Mouse (Mus musculus) forebrain, embryonic 10.5 days (tissue): ENCODE results near the gene Amn. TPM values are rescaled to one million over a fixed set of nuclear protein-coding genes. Genes with fewer than 3 reads are reported as not detected.

Experiments used
- DNase-seq: peaks from one replicate; pipeline ENCODE4 v3.0.0-alpha.2; 2017; ENCODE audit warnings: low spot score; ENCODE audit errors: extremely low spot score
- H3K27ac ChIP-seq: fragments of 300-500 bp; sonication (generic); 2 replicates; pipeline ENCODE4 v1.5.1; 2016; ENCODE audit warnings: mild to moderate bottlenecking
- H3K27me3 ChIP-seq: fragments of 300-500 bp; sonication (generic); 2 replicates; pipeline ENCODE4 v1.6.1; 2016; ENCODE audit warnings: mild to moderate bottlenecking; ENCODE audit not compliant: poor library complexity, severe bottlenecking
- H3K36me3 ChIP-seq: fragments of 300-500 bp; sonication (generic); replicated peaks from 2 replicates; pipeline ENCODE4 v1.6.1; 2016; ENCODE audit warnings: mild to moderate bottlenecking, moderate library complexity
- H3K4me1 ChIP-seq: fragments of 300-500 bp; sonication (generic); 2 replicates; pipeline ENCODE4 v1.6.1; 2016
- H3K4me3 ChIP-seq: fragments of 300-500 bp; sonication (generic); 2 replicates; pipeline ENCODE4 v1.5.1; 2016; ENCODE audit warnings: mild to moderate bottlenecking, moderate library complexity
- H3K9me3 ChIP-seq: fragments of 300-500 bp; sonication (generic); 2 replicates; pipeline ENCODE4 v1.6.1; 2016; ENCODE audit warnings: mild to moderate bottlenecking, moderate library complexity
- WGBS: fragments of 180-500 bp; shearing (Covaris S2); methylation state at CpG from one replicate; pipeline ENCODE4 v1.1.7; 2016; 5-methylcytosine and 5-hydroxymethylcytosine counted together
- polyA plus RNA-seq: library from polyadenylated mRNA; unstranded; fragments of >200 nt; fragmentation: Nextera tagmentation; extraction: Ambion mirVana; gene quantifications from 2 replicates; pipeline ENCODE4 v1.2.1, GENCODE M21; 2016

The Amn gene
- polyA plus RNA-seq, 1 experiment from 2014 or later, result 0.45 TPM

- Histone ChIP-seq H3K4me3 (no peak overlapping the region), H3K27ac (no peak overlapping the region), H3K27me3 (no peaks in the 10 kb centered on the region), H3K4me1 (no peaks in the 10 kb centered on the region), H3K9me3 (no peaks in the 10 kb centered on the region), H3K36me3 (peaks cover 98% of the 10 kb centered on the region)
- no peak for DNase-seq
- 91% methylated on average over 12 of the region's 12 CpGs for WGBS
These were observed 38.4 kb downstream of the Amn start for GRCm38 (mm10) chr12:111309256-111309655.

GRCm38 (mm10) chr12:111309931-111310330 lies 39.0 kb downstream of the Amn start:
- no peaks in the 10 kb centered on the region for H3K9me3 ChIP-seq
- no peaks in the 10 kb centered on the region for H3K4me1 ChIP-seq
- 88% methylated on average over 14 of the region's 14 CpGs for WGBS
- DNase-seq, result no peak
- no peaks in the 10 kb centered on the region for H3K27me3 ChIP-seq
- H3K4me3 ChIP-seq, result no peak overlapping the region
- no peak overlapping the region for H3K27ac ChIP-seq
- peaks cover 98% of the 10 kb centered on the region for H3K36me3 ChIP-seq

GRCm38 (mm10) chr12:111311775-111312174 lies 40.9 kb downstream of the Amn start:
- Histone ChIP-seq H3K27me3 (no peaks in the 10 kb centered on the region), H3K36me3 (peaks cover 98% of the 10 kb centered on the region), H3K9me3 (no peaks in the 10 kb centered on the region), H3K27ac (no peak overlapping the region), H3K4me3 (no peak overlapping the region), H3K4me1 (no peaks in the 10 kb centered on the region)
- 95% methylated on average over 10 of the region's 10 CpGs for WGBS
- DNase-seq, result no peak

- Histone ChIP-seq H3K4me1 (no peaks in the 10 kb centered on the region), H3K36me3 (peaks cover 100% of the 10 kb centered on the region), H3K9me3 (no peaks in the 10 kb centered on the region), H3K4me3 (no peak overlapping the region), H3K27me3 (no peaks in the 10 kb centered on the region), H3K27ac (no peak overlapping the region)
- no peak for DNase-seq
- WGBS, result 91% methylated on average over 7 of the region's 7 CpGs
These were observed 43.4 kb downstream of the Amn start for GRCm38 (mm10) chr12:111314273-111314672.

GRCm38 (mm10) chr12:111317694-111318093 lies 46.8 kb downstream of the Amn start:
- no peak for DNase-seq
- Histone ChIP-seq H3K4me1 (no peaks in the 10 kb centered on the region), H3K9me3 (no peaks in the 10 kb centered on the region), H3K27me3 (no peaks in the 10 kb centered on the region), H3K27ac (no peak overlapping the region), H3K4me3 (no peak overlapping the region), H3K36me3 (peaks cover 100% of the 10 kb centered on the region)
- 95% methylated on average over 9 of the region's 9 CpGs for whole genome bisulfite sequencing

- DNase-seq, result no peak
- Histone ChIP-seq H3K9me3 (no peaks in the 10 kb centered on the region), H3K27ac (no peak overlapping the region), H3K4me1 (no peaks in the 10 kb centered on the region), H3K36me3 (peaks cover 100% of the 10 kb centered on the region), H3K27me3 (no peaks in the 10 kb centered on the region), H3K4me3 (no peak overlapping the region)
- WGBS, result 94% methylated on average over 12 of the region's 12 CpGs
These were observed 49.7 kb downstream of the Amn start for GRCm38 (mm10) chr12:111320549-111320948.

- peaks cover 100% of the 10 kb centered on the region for H3K36me3 ChIP-seq
- WGBS, result 96% methylated on average over 13 of the region's 13 CpGs
- H3K4me1 ChIP-seq, result no peaks in the 10 kb centered on the region
These were observed 50.9 kb downstream of the Amn start for GRCm38 (mm10) chr12:111321832-111322231.

GRCm38 (mm10) chr12:111323423-111323822 lies 52.5 kb downstream of the Amn start:
- Histone ChIP-seq H3K27ac (no peak overlapping the region), H3K27me3 (no peaks in the 10 kb centered on the region), H3K4me1 (no peaks in the 10 kb centered on the region), H3K36me3 (peaks cover 100% of the 10 kb centered on the region), H3K9me3 (no peaks in the 10 kb centered on the region), H3K4me3 (no peak overlapping the region)
- 94% methylated on average over 4 of the region's 4 CpGs for WGBS
- DNase-seq, result no peak

More at GRCm38 (mm10) chr12:111321832-111322231, 50.9 kb downstream of the Amn start:
- H3K9me3 ChIP-seq, result no peaks in the 10 kb centered on the region
- DNase-seq, result no peak
- no peaks in the 10 kb centered on the region for H3K27me3 ChIP-seq
- H3K27ac ChIP-seq, result no peak overlapping the region
- no peak overlapping the region for H3K4me3 ChIP-seq

GRCm38 (mm10) chr12:111324536-111324935 lies 53.6 kb downstream of the Amn start:
- WGBS, result 97% methylated on average over 21 of the region's 21 CpGs
- DNase-seq, result no peak
- Histone ChIP-seq H3K27ac (no peak overlapping the region), H3K4me1 (no peaks in the 10 kb centered on the region), H3K36me3 (peaks cover 100% of the 10 kb centered on the region), H3K4me3 (no peak overlapping the region), H3K9me3 (no peaks in the 10 kb centered on the region), H3K27me3 (no peaks in the 10 kb centered on the region)

- Histone ChIP-seq H3K27ac (no peak overlapping the region), H3K4me3 (no peak overlapping the region), H3K4me1 (no peaks in the 10 kb centered on the region), H3K36me3 (peaks cover 100% of the 10 kb centered on the region), H3K9me3 (no peaks in the 10 kb centered on the region), H3K27me3 (no peaks in the 10 kb centered on the region)
- WGBS, result 95% methylated on average over 12 of the region's 12 CpGs
- DNase-seq, result no peak
These were observed 54.1 kb downstream of the Amn start for GRCm38 (mm10) chr12:111324949-111325348.

GRCm38 (mm10) chr12:111325744-111326424 lies 55.0 kb downstream of the Amn start:
- Histone ChIP-seq H3K4me3 (no peak overlapping the region), H3K27ac (no peak overlapping the region), H3K27me3 (no peaks in the 10 kb centered on the region), H3K4me1 (no peaks in the 10 kb centered on the region), H3K9me3 (no peaks in the 10 kb centered on the region), H3K36me3 (peaks cover 96% of the 10 kb centered on the region)
- no peak for DNase-seq
- WGBS, result 94% methylated on average over 18 of the region's 18 CpGs
